Mouse (Mus musculus) neural tube, embryonic 14.5 days (tissue): ENCODE data around the gene Nsdhl. TPM values are rescaled to one million over a fixed set of nuclear protein-coding genes. Genes with fewer than 3 reads are reported as not detected.
A peak's percentile ranks its signal among the peaks of the same experiment; 100 is the strongest.

Experiments
- ATAC-seq: fragments of 200-750 bp; cut with Nextera tagmentation; 2 replicates; pipeline ENCODE4 v1.8.0; 2017; ENCODE audit warnings: low read depth, mild to moderate bottlenecking, moderate TSS enrichment, moderate library complexity
- H3K27ac ChIP-seq: fragments of 300-500 bp; sonication (generic); 2 replicates; pipeline ENCODE4 v1.5.1; 2014; ENCODE audit warnings: low read depth, mild to moderate bottlenecking, control low read depth, low read length, moderate library complexity, mixed read lengths
- H3K27me3 ChIP-seq: fragments of 300-500 bp; sonication (generic); 2 replicates; pipeline ENCODE4 v1.6.1; 2014; ENCODE audit warnings: low read length; ENCODE audit not compliant: control insufficient read depth, insufficient read depth
- H3K36me3 ChIP-seq: fragments of 300-500 bp; sonication (generic); 2 replicates; pipeline ENCODE4 v1.6.1; 2014; ENCODE audit warnings: low read length, mixed read lengths; ENCODE audit not compliant: control insufficient read depth, insufficient read depth
- H3K4me1 ChIP-seq: fragments of 300-500 bp; sonication (generic); 2 replicates; pipeline ENCODE4 v1.6.1; 2014; ENCODE audit warnings: low read length; ENCODE audit not compliant: control insufficient read depth, insufficient read depth
- H3K4me2 ChIP-seq: fragments of 300-500 bp; sonication (generic); 2 replicates; pipeline ENCODE4 v1.6.1; 2014; ENCODE audit warnings: mild to moderate bottlenecking, low read depth, low read length, control low read depth
- H3K4me3 ChIP-seq: fragments of 300-500 bp; sonication (generic); 2 replicates; pipeline ENCODE4 v1.5.1; 2014; ENCODE audit warnings: low read depth, low read length, control low read depth, mixed read lengths
- H3K9ac ChIP-seq: fragments of 300-500 bp; sonication (generic); replicated peaks from 2 replicates; pipeline ENCODE4 v1.6.1; 2014; ENCODE audit warnings: low read depth, mild to moderate bottlenecking, control low read depth, low read length, mixed read lengths
- H3K9me3 ChIP-seq: fragments of 300-500 bp; sonication (generic); 2 replicates; pipeline ENCODE4 v1.6.1; 2016; ENCODE audit warnings: low read length; ENCODE audit not compliant: control insufficient read depth
- WGBS: fragments of 180-500 bp; shearing (Covaris S2); extraction: QIAGEN DNeasy Blood & Tissue Kit; methylation state at CpG from one replicate; pipeline ENCODE4 v1.1.7; 2014; 5-methylcytosine and 5-hydroxymethylcytosine counted together
- polyA plus RNA-seq: library from polyadenylated mRNA; unstranded; fragments of >200 nt; fragmentation: Nextera tagmentation; extraction: Ambion mirVana; gene quantifications from 2 replicates; pipeline ENCODE4 v1.2.1, GENCODE M21; 2014

Nsdhl gene
- polyA plus RNA-seq, 1 experiment from 2014 or later, result 56.1 TPM

DNA sequence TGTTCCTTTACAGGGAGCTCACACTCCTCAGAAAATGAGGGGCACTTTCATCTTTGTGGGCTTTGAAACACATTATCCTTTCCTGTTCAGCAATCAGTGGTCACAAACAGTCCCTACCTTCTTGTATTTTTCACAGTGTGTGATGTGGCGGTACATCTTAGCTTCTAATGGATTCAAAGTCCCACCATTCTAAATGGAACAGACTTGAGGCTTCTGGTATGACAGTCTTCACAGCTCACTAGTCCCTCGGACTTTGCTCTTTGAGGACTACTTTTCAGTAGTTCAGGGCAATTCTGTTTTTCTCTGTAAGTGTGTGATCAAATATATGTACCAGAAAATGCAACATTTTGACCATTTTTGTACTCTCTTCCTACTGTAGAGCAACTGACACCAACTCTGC is 3.0 kb downstream of the Nsdhl start:
- H3K9ac ChIP-seq, result no peak overlapping the region
- H3K9me3 ChIP-seq, result no peaks in the 10 kb centered on the region
- H3K4me2 ChIP-seq, result no peak overlapping the region
- H3K27ac ChIP-seq, result no peak overlapping the region
- no peak overlapping the region for H3K4me3 ChIP-seq
- WGBS, result 86% methylated on average over 2 of the region's 2 CpGs
- H3K27me3 ChIP-seq, result no peaks in the 10 kb centered on the region
- peaks cover 3% of the 10 kb centered on the region; the same call in 1 of the 2 replicates for H3K4me1 ChIP-seq
- H3K36me3 ChIP-seq, result no peaks in the 10 kb centered on the region; the same call in 1 of the 2 replicates
- ATAC-seq, result no peak

- Histone ChIP-seq H3K27me3 (no peaks in the 10 kb centered on the region), H3K9me3 (no peaks in the 10 kb centered on the region), H3K9ac (no peak overlapping the region), H3K27ac (no peak overlapping the region), H3K36me3 (no peaks in the 10 kb centered on the region), H3K4me3 (no peak overlapping the region), H3K4me1 (no peaks in the 10 kb centered on the region), H3K4me2 (no peak overlapping the region)
- no peak for ATAC-seq
- 91% methylated on average over 4 of the region's 4 CpGs for WGBS
Measured at GRCm38 (mm10) chrX:72953464-72953863, 35.1 kb downstream of the Nsdhl start.

GRCm38 (mm10) chrX:72956486-72956885 is 38.1 kb downstream of the Nsdhl start:
- ATAC-seq, result no peak
- no peak overlapping the region for H3K4me2 ChIP-seq

GRCm38 (mm10) chrX:72960431-72960830 is 42.1 kb downstream of the Nsdhl start:
- Histone ChIP-seq H3K4me2 (no peak overlapping the region), H3K36me3 (no peaks in the 10 kb centered on the region), H3K9ac (no peak overlapping the region), H3K9me3 (no peaks in the 10 kb centered on the region), H3K4me3 (no peak overlapping the region), H3K27me3 (no peaks in the 10 kb centered on the region), H3K4me1 (no peaks in the 10 kb centered on the region), H3K27ac (no peak overlapping the region)
- WGBS, result 91% methylated on average over 4 of the region's 4 CpGs
- no peak for ATAC-seq

More at GRCm38 (mm10) chrX:72956486-72956885, 38.1 kb downstream of the Nsdhl start:
- H3K27me3 ChIP-seq, result no peaks in the 10 kb centered on the region
- no peak overlapping the region for H3K4me3 ChIP-seq
- H3K36me3 ChIP-seq, result no peaks in the 10 kb centered on the region
- WGBS, result 88% methylated on average over 4 of the region's 4 CpGs
- H3K9ac ChIP-seq, result no peak overlapping the region
- no peaks in the 10 kb centered on the region for H3K9me3 ChIP-seq
- H3K27ac ChIP-seq, result no peak overlapping the region
- no peaks in the 10 kb centered on the region for H3K4me1 ChIP-seq

GRCm38 (mm10) chrX:72961511-72961910 is 43.2 kb downstream of the Nsdhl start:
- WGBS, result 77% methylated on average over 3 of the region's 3 CpGs
- ATAC-seq, result no peak
- Histone ChIP-seq H3K27me3 (no peaks in the 10 kb centered on the region), H3K9ac (no peak overlapping the region), H3K4me3 (no peak overlapping the region), H3K4me1 (no peaks in the 10 kb centered on the region), H3K4me2 (no peak overlapping the region), H3K9me3 (no peaks in the 10 kb centered on the region), H3K27ac (no peak overlapping the region), H3K36me3 (no peaks in the 10 kb centered on the region)

DNA sequence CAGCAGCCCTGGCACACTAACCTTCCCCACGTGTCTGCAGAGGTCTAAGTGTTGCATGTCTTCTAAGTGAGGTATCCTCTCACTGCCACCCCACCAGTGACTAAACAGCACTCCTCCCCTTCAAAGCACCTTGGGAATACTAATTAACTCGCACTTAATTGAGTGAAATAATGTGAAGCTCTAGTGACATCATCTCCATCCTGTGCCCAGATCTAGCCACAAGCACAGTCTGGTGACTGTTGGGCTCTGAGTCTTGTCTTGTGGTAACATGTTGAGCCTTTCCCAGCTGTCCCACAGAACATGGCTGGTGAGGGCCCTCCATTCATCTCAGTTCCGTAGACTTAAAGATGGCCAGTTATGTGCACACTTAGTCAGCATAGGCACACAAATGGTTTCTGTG is 44.4 kb downstream of the Nsdhl start:
- no peak overlapping the region for H3K4me2 ChIP-seq
- 73% methylated on average over 3 of the region's 3 CpGs for WGBS
- no peak overlapping the region for H3K4me3 ChIP-seq
- no peaks in the 10 kb centered on the region for H3K9me3 ChIP-seq
- no peaks in the 10 kb centered on the region for H3K4me1 ChIP-seq
- H3K9ac ChIP-seq, result no peak overlapping the region
- ATAC-seq, result no peak
- H3K36me3 ChIP-seq, result no peaks in the 10 kb centered on the region
- no peak overlapping the region for H3K27ac ChIP-seq
- H3K27me3 ChIP-seq, result no peaks in the 10 kb centered on the region

- H3K9me3 ChIP-seq, result no peaks in the 10 kb centered on the region
- H3K36me3 ChIP-seq, result no peaks in the 10 kb centered on the region
- no peak for ATAC-seq
- H3K4me2 ChIP-seq, result no peak overlapping the region
- WGBS, result 75% methylated on average over 6 of the region's 6 CpGs
- H3K4me1 ChIP-seq, result no peaks in the 10 kb centered on the region
- H3K4me3 ChIP-seq, result no peak overlapping the region
- no peak overlapping the region for H3K9ac ChIP-seq
- no peak overlapping the region for H3K27ac ChIP-seq
- no peaks in the 10 kb centered on the region for H3K27me3 ChIP-seq
Measured at GRCm38 (mm10) chrX:72982831-72983230, 64.5 kb downstream of the Nsdhl start.

- no peak for ATAC-seq
- Histone ChIP-seq H3K27ac (no peak overlapping the region), H3K4me1 (no peaks in the 10 kb centered on the region), H3K27me3 (no peaks in the 10 kb centered on the region), H3K9ac (no peak overlapping the region), H3K36me3 (no peaks in the 10 kb centered on the region), H3K4me2 (no peak overlapping the region), H3K4me3 (no peak overlapping the region), H3K9me3 (no peaks in the 10 kb centered on the region)
- WGBS, result 84% methylated on average over 2 of the region's 2 CpGs
Measured at GRCm38 (mm10) chrX:72985607-72986006, 67.2 kb downstream of the Nsdhl start.

DNA sequence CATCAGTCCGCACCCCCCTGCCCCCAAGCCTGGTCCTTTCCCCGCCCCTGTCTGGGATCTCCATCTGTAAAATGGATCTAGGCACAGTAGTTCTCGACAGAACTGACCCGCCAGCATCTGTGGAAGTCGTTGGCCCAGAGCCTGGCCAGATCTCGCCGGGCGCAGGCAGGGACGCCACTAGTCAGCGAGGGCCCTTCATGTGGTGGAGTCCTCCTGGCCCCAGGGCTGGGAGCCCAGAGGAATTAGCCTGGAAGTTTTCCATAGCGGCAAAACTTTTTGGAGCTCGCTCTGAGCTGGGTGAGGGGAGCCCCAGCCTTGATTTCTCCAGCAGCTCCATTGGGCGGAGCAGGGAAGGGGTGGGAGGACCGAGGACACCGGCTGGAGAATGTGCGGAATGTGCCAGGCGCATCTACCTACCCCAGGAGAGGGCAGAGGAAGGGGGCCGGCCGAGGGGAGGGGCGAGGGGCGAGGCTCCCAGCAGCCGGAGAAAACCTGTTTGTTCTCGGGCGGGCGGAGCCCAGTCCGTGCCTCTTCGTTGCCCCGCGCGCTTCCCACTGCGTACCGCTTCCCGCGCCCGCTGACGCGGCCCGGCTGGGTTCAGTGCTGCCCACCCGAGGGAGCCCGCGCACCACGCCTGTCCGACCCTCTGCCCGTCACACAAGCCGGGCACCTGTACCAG is 68.6 kb downstream of the Nsdhl start, which contains the start of gene Zfp185:
Gene Zfp185 (plus strand): TSS at position 499 of the 679 bp plus-strand sequence.
- 13% methylated on average over 36 of the region's 45 CpGs for WGBS
- H3K9ac ChIP-seq, result 0 out of 2 replicates have a peak within 1 kb of the TSS, but pooled peaks have one; percentile 11
- peak; percentile 77 for ATAC-seq
- no peaks in the 10 kb centered on the region for H3K4me1 ChIP-seq
- no peaks in the 10 kb centered on the region for H3K9me3 ChIP-seq
- H3K36me3 ChIP-seq, result no peaks in the 10 kb centered on the region
- peak within 1 kb of the TSS; percentile 26 for H3K4me3 ChIP-seq
- H3K27me3 ChIP-seq, result no peaks in the 10 kb centered on the region
- no peak within 1 kb of the TSS for H3K27ac ChIP-seq
- H3K4me2 ChIP-seq, result peak within 1 kb of the TSS; percentile 47
